Mouse (Mus musculus): Measurements from ENCODE around the gene Reg3b. TPM values are rescaled to one million over a fixed set of nuclear protein-coding genes. Genes with fewer than 3 reads are reported as not detected.
"Not testable (repeated sequence)": the region's sequence is repeated elsewhere in the genome, so short reads cannot be mapped to it uniquely, and the experiment has no call there.

Reg3b gene
- polyA plus RNA-seq, 1 experiment from 2014 or later, result 2.5 TPM

- H3K4me2 ChIP-seq (ENCODE audit: low read depth, low read length), result no peak overlapping the region
- H3K9me3 ChIP-seq (replicated peaks; ENCODE audit: control insufficient read depth, low read length), result no peaks in the 10 kb centered on the region
- H3K9ac ChIP-seq (ENCODE audit: low read length), result no peak overlapping the region
- no peak for ATAC-seq (ENCODE audit: insufficient read depth, low FRiP score)
- H3K27me3 ChIP-seq (ENCODE audit: control insufficient read depth, insufficient read depth, low read length), result no peaks in the 10 kb centered on the region
- H3K4me3 ChIP-seq (replicated peaks; ENCODE audit: low read length), result no peak overlapping the region
- 86% methylated on average over 3 of the region's 3 CpGs for WGBS
- H3K4me1 ChIP-seq (ENCODE audit: control insufficient read depth, insufficient read depth, low read length), result no peaks in the 10 kb centered on the region
- H3K27ac ChIP-seq (ENCODE audit: low read length), result no peak overlapping the region
- H3K36me3 ChIP-seq (ENCODE audit: control insufficient read depth, insufficient read depth, low read length), result no peaks in the 10 kb centered on the region
Observed at GRCm38 (mm10) chr6:78385609-78386008, 15.2 kb downstream of the Reg3b start.

- H3K4me3 ChIP-seq (replicated peaks; ENCODE audit: low read length); H3K9me3 ChIP-seq (replicated peaks; ENCODE audit: control insufficient read depth, low read length); H3K4me2 ChIP-seq (ENCODE audit: low read depth, low read length); H3K27ac ChIP-seq (ENCODE audit: low read length); ATAC-seq (ENCODE audit: insufficient read depth, low FRiP score); H3K36me3 ChIP-seq (ENCODE audit: control insufficient read depth, insufficient read depth, low read length); H3K9ac ChIP-seq (ENCODE audit: low read length); H3K4me1 ChIP-seq (ENCODE audit: control insufficient read depth, insufficient read depth, low read length); H3K27me3 ChIP-seq (ENCODE audit: control insufficient read depth, insufficient read depth, low read length): not testable (repeated sequence)
- WGBS, result 98% methylated on average over 4 of the region's 17 CpGs
Observed at GRCm38 (mm10) chr6:78395323-78395722, 24.9 kb downstream of the Reg3b start, which contains the start of gene Reg2. Reg2 (plus strand) TSS chr6:78395623.

GRCm38 (mm10) chr6:78422411-78422810 lies 52.0 kb downstream of the Reg3b start, which contains the start of gene Reg1:
Reg1 (plus strand) TSS chr6:78422711.
- ATAC-seq (ENCODE audit: insufficient read depth, low FRiP score); H3K4me3 ChIP-seq (replicated peaks; ENCODE audit: low read length); H3K4me1 ChIP-seq (ENCODE audit: control insufficient read depth, insufficient read depth, low read length): not testable (repeated sequence)

More at GRCm38 (mm10) chr6:78422411-78422810, 52.0 kb downstream of the Reg3b start, which contains the start of gene Reg1:
- H3K9me3 ChIP-seq (replicated peaks; ENCODE audit: control insufficient read depth, low read length); H3K27me3 ChIP-seq (ENCODE audit: control insufficient read depth, insufficient read depth, low read length); H3K9ac ChIP-seq (ENCODE audit: low read length); H3K27ac ChIP-seq (ENCODE audit: low read length); H3K36me3 ChIP-seq (ENCODE audit: control insufficient read depth, insufficient read depth, low read length); H3K4me2 ChIP-seq (ENCODE audit: low read depth, low read length): not testable (repeated sequence)

Other genes with a start within 250 kb of the Reg3b start
- 2.1 and 3.1 TPM in 2 replicates for gene Reg3d, start 8.2 kb downstream of the Reg3b start, polyA plus RNA-seq (2015; fragmentation: Nextera tagmentation; extraction: Ambion mirVana)
- not detected in 2 replicates for gene Reg3a, start 10.1 kb downstream of the Reg3b start, polyA plus RNA-seq (2015; fragmentation: Nextera tagmentation; extraction: Ambion mirVana)
- gene Reg2, start 25.0 kb downstream of the Reg3b start, polyA plus RNA-seq (2015; fragmentation: Nextera tagmentation; extraction: Ambion mirVana), result not detected in 2 replicates
- gene Reg1, start 52.1 kb downstream of the Reg3b start, polyA plus RNA-seq (2015; fragmentation: Nextera tagmentation; extraction: Ambion mirVana), result 91.9 and 102 TPM in 2 replicates
- 0.66 and 0.82 TPM in 2 replicates for gene Reg3g, start 98.2 kb downstream of the Reg3b start, polyA plus RNA-seq (2015; fragmentation: Nextera tagmentation; extraction: Ambion mirVana)

All from stomach, embryonic 16.5 days (tissue).